Mouse (Mus musculus) gastrocnemius, adult 18-20 months (tissue): ENCODE measurements at regions not wholly inside any gene's neighbourhood (a gene's known extent, or its start where the extent isn't known, plus 50 kb on each side); places are given as distances from the start of the nearest gene placed in this dataset.
A peak's percentile ranks its signal among the peaks of the same experiment; 100 is the strongest.
"Not testable (repeated sequence)": the region's sequence is repeated elsewhere in the genome, so short reads cannot be mapped to it uniquely, and the experiment has no call there.

Experiments
- DNase-seq: peaks from one replicate; pipeline ENCODE4 v3.0.0; 2021; ENCODE audit warnings: low spot score

DNA sequence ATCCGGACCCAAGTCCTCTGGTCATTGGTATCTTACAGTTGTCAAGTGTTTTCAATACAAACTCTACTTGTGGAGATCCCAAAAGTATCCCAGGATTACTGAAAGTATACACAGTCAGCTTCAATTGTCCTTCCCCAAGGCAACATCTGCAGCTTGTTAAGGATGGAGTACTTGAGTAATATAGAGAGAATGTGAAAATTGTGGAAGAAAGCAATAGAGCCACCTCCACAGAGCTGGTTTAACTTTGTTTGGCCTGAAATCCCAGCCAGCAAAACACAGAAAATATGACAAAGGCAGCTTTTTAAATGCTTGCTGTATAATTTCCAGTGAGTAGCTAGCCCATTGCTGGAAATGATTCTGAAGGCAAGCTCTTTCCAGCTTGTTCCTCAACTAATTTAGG lies 217.0 kb upstream of the Tbl1xr1 start:
- DNase-seq, result no peak

DNA sequence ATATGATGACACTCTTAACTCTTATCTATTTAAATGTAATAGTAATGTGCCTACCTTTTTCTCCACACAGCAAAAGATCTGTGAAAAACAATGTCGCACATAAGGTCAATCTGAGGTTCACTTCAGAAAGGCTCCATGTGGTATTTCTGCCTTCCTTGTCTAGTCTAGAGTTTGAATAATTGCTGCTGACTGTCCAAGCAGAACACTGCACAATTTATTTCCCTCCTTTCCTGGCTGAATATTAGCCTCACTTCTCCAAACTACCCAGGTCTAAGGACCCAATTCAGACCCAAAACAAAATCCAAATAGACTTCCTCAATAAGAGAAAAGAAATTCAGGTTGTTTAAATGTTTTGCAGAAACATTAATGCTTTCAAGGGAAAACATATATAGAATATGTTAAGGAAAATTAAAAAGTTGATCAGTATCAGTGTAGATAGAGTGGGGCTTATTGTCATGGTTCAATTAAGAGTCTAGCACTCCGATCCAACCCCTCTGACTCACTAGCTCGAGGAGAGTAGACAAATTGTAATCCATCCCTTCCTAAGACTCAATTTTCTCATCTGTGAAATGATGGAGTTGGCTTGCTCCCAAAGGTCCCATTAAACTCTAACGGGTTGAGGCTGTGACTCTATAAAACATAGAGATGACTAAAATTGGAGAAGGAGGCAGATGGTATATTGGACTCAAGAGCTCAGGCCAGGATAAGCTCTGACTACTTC lies 215.4 kb upstream of the Tbl1xr1 start:
- DNase-seq, result no peak

DNA sequence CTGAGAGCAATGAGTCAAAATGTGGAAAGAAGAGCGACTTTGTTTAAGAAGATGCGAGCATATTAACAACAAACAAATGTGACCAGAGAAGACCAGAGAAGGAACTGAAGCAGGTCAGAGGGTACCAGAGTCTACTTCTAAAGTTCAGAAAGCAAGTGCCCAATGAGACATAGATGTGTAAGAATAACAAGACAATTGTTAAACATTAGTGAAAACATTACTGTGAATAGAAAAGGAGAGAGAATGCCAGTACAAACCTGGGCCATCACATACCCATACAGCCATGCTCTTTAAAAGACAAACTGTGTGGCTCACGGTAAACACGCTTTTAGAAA lies 214.8 kb upstream of the Tbl1xr1 start:
- no peak for DNase-seq

DNA sequence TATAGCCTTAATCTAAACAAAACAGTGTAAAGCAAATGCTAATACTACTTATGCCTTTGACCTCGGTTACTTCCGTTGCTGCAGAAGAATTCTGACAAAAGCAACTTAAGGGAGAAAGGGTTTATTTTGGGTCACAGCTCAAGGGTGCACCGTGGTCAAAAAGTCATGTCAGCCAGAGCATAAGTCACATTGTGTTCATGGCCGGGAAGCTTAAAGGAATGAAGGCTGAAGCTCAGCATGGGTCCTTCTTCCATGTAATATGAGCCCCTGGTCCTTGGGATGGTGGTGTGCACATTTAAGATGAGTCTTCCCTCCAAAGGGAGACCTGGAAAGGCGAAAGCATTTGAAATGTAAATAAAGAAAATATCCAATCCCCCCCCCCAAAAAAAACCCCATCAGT lies 212.1 kb upstream of the Tbl1xr1 start:
- DNase-seq, result no peak

DNA sequence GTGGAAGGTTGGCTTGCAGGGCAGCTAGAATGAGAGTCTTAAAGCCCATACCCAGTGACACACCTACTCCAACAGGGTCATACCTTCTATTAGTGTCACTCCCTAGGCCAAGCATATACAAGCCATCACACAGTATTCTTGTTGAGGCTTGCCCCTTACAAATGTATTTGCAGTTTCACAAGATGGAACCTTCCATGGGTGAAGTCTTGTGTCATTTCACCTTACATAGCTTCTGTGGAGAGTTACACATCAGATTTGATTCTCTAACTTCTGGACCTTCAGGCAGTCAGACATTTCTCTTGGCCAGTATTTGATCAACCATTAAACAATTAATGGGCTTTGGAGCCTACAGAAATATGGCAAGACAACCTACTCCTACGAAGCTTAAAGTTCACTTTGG lies 210.6 kb upstream of the Tbl1xr1 start:
- DNase-seq, result no peak

DNA sequence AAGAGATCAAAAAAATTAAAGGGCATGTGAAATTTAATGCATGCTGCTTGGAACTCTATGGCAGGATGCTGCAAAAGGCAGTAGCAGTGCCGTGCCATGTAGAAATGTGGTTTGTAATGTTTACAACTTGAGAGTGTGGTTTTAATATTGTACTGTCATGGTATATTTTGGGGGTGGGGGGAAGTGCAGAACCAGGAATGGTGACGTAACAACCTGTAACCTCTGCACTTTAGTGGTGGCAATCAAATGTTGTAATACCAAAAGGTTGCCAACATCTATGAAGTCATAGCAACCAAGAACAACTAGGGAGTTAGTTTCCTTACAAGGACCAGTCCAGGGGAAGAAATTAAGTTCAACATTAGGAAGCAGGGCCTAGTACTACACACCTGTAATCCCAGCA lies 198.1 kb upstream of the Tbl1xr1 start:
- DNase-seq, result no peak

DNA sequence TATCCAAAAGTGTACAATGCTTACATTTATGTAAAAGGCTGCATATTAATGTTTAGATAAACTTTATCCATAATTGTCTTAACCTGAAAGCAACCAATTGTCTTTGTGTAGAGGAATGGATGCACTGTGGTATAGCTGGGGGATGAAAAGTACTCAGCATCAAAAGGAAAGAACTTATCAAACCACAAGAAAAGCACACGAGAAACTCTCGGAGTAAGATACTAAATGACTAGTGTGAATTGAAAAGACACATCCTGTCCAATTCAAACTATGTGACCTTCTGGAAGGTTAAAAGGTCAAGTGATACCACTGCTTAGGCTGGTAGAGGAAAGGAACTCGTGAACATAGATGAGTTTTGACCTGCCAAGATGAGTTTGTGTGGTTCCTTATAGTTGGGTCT lies 192.2 kb upstream of the Tbl1xr1 start:
- DNase-seq, result no peak

DNA sequence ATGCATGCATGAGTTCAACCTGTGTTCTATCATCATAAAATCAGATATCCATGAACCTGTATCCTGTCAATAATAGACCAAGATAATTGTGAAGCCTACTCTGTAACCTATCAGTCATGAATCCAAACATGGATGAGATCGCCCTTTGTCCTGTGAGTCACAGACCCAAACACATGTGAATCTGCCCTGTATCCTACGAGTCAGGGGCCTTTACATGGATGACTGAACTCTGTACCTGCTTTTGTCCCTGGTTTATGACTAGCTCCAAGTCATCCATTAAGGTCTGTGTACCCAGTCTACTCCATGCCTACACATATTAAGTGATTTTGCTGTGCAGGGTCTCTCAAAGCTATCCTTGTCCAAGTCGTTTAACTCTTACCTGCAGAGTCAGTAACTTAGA lies 187.7 kb upstream of the Tbl1xr1 start:
- no peak for DNase-seq

DNA sequence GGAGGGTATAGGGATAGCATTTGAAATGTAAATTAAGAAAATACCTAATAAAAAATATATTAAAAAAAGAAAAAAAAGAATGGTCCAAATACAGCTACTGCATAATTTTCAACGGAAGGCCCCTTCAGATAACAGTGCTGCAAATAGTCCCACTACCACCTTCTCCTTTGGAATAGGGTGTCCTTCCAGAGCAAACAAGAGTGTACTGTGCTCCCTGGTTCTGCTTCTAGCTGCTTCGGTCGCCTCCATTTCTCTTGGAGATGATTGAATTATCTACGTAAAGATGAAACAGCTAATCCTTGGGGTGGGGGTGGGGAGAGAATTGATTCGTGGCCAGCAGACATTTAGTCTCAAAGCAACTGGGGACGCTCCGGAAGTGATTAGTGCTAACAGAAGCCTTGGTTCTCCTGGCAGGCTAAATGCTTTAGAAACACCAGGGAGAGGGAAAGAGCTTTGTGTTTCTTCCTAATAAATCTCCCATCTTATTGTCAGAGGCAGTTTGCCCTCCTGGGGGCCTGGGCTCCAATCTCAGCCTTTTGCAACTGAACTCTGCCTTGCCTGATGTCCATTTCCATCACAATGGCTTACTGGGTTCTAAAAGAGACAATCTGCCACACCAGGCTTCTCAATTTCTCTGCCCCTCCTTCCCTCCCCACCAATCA lies 184.5 kb upstream of the Tbl1xr1 start:
- DNase-seq, result no peak

DNA sequence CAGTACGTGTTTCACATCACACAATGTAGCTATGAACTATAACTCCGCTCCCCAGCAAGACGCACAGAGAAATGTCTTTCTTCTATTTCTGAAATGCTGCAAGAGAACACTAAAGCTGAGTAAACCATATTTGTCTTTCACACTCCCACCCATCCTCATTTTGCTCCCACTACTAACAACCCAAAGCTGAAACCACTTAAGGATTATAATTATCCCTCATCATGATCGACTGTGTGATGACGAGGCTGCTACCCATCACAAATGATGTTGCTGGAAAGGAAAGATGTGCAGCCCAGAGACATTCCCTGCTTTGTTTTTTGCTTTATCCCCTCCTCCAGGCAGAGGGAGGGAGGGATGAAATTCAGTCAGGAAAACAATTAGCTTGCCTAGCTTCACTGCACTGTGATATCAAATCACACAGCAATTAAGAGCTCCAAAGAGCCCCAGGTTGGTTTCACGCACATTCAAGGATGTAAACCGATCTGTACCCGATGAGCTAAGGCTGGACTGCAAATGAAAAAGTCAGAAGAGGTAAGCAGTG lies 183.5 kb upstream of the Tbl1xr1 start:
- DNase-seq, result no peak

DNA sequence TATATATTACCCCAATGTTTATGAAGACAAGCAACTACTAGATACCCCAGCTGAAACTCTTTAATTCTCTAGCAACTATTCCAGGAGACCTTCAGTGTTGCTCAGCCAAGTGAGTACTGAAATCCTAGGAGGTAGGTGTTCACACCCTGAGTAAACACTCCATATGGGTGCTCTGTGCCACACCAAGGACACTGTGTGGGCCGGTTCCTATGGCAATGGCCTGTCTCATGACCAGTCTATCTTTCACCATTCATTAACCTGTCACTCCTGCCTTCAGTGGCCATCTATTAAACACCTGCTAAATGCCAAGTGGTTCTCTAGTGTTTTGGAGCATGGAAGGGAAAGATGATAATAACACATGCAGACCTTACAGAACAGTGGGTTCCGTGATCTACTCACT lies 180.9 kb upstream of the Tbl1xr1 start:
- no peak for DNase-seq

DNA sequence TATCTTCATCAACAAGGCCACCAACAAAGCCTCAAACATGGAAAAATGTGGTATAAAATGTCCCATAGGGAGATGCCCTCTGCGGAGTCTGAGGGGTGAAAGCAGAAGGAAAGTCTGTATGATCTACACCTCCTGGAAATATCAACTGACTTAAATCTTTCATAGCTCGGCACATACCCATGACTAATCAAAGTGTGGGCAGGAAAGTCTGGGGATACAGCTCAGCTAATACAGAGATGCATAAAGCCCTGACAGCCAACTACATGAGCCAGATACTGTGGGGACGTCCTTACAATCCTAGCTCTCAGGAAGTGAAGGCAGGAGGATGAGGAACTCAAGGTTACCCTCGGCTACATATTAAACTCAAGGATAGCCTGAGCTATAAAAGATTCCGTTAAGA lies 178.2 kb upstream of the Tbl1xr1 start:
- no peak for DNase-seq

DNA sequence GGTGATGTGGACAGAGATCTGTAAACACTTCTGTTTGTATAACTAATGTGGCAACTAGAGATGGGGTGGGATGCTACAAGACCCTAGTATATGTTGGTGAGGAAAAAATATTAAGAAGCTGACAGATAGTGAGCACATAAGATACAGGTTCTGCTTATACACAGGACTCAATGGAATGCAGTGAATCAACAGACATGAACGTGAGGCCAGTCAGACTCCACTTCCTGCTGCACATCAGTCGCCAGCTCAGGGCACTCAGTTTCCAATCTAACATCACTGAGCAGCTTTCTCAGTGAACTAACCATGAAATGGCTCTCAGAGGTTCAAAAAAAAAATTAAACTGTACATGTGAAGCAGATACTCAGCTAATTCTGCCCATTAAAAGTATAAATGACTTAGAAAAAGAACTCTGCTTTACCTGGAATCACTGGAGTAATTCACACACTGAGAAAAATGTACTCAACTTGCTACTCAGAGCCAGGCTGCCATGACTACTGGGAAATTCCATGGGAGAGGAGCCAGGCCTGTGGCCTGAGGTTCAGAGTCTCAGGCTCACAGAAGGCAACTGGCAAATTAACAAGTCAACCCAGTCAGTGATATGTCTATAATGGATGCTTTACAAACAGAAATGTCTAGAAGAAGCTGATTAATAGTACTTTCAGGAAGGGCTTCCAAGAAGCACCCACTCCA lies 170.9 kb upstream of the Tbl1xr1 start:
- DNase-seq, result no peak

DNA sequence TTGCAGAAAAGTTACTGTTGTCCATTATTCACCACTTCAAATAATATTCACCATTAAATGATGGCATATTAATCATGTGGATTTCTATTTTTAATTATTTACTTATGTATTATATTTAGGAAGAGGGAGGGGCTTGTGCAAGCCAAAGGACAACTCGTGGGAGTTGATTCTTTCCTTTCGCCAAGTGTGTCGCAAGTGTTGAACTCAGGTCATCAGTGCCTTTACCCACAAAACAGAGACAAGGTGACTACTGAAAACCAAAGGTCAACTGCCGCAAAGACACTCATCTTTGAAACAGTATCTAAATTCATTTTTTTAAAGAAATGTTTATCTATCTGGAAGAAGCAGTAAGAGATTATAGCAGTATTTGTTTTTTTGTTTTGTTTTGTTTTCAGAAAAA lies 167.6 kb upstream of the Tbl1xr1 start:
- DNase-seq, result no peak

DNA sequence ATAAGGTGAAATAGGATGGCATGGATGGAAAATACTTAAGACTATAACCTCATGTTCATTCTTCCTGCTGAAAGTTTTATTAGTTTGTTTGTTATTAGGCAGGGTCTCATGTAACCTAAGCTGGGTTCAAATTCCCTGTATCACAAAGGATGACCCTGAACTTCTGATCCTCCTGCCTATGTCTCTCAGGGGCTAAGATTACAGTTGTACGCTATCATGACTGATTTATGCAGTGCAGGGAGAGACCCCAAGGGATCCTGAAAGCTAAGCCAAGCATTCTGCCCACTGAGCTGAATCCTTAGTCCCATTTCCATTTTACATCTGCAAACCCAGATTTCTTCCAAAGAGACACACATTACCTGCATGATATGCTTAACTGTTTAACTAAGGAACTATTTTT lies 166.4 kb upstream of the Tbl1xr1 start:
- no peak for DNase-seq

DNA sequence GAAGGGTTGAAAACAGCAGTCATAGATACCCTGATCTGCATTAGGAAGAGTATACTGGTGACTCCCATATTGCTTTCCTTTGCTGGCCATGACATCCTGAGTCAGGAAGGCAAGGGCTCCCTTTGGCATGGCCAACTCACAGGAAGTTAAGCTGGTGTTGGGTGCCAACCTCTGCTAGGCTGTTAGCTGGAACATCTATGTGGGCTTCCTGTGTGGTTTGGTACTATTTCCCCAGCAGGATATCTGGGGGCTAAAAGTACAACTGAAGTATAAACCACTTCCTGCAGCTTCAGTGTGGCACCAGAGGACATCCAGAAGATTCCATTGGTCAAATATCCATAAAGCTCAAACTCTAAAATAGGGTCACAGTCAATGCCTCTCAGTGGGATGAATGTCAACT lies 165.4 kb upstream of the Tbl1xr1 start:
- no peak for DNase-seq

DNA sequence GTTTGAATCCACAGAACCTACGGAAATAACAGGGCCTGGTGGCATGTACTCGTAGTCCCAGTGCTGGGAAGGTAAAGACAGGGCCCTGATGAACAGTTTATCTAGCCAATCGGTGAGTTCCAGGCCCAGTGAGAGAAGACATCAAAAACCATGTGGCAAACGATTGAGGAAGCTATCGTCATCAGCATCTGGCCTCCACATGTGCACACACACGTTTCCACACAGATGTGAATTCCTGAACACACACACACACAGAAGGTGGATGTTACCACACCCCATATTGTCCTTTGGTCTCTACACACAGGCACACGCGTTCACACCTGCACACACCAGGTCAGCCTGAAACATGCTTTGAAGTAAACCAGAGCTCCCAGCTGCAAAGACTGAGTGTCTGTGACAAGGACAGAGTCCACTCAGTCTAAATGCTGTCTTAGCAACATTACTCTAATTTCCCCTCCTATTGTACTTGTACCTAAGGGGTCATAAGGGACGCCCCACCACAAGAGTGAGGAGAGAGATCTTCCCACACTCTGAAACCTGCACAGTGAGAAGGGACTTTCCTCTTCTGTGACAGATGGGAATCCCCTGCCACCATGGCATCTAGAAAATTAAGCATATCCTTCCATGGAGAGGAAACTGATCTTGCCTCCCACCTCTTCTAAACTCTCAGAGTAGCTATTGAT lies 159.1 kb upstream of the Tbl1xr1 start:
- DNase-seq, result no peak

DNA sequence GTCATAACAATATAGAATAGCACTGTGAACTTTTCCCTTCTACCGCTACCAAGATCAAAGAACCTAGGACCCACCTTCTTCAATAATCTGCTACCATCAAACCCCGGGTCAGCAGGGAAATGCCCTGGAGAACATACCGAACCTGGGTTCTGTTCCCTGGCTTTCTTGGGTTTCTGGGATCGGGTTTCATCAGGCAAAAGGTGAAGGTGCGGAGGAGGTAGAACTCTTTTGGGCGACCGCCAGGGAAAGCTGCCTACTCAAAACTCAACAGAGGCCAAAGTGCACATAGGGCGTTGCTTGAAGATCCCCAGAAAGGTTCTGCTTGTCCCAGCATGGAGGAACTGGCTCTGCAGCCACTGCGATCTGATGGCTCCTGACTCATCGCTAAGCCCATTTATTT lies 158.0 kb upstream of the Tbl1xr1 start:
- no peak for DNase-seq

DNA sequence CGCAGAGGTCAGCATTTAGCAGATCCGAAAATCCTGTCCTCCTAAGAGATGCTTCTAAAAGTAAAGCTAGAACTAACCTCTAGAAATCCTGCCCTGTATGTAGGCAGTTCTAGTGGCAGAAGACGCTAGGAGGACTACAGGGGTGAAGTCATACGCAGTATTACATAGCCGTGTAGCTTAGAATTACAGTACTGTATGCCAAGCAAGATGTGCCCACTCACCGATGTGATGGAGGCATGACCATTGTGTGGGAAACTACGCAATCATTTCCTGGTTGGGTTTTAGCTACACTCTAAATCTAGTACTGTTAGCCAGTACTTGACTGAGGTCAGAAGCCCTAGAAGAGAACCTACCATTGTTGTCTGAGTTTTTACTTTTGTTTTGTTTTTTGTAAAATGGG lies 156.5 kb upstream of the Tbl1xr1 start:
- DNase-seq, result no peak

DNA sequence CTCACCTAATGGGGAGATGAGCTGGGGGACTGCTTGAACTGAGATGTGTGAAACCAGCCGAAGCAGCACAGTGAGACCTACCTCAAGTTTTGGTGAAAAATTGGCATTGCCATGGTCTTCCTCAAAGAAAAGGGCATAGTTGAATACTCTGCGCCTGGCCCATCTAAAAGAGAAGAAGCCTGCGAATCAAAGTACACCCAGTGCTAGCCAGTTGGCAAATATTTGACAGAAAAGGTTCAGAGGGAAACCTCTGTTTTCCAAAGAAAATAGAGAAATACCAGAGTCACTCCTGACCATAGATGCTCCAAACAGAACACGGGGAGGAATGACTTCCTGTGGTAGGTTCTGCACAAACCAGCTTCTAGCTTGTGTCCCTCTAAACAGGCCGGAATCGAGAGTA lies 144.5 kb upstream of the Tbl1xr1 start:
- DNase-seq, result no peak

DNA sequence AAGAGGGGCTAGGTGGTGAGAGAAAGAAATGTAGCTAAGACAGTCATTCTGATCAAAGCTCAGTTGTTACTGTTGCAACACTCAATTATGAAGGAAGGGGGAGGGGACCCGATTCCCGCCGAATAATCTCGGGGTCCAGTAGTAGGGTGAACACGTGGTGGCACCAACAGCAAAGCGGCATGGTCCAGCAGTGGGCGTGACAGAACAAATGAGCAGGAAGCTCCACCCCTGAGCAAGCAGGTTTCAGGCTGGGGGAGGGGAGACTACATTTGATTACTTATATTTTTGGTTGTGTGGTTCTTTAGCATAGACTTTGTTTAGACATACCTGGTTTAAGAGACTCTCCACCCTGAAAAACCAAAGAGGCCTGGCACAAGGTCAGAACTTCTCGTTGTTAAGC lies 143.8 kb upstream of the Tbl1xr1 start:
- DNase-seq, result not testable (repeated sequence)

DNA sequence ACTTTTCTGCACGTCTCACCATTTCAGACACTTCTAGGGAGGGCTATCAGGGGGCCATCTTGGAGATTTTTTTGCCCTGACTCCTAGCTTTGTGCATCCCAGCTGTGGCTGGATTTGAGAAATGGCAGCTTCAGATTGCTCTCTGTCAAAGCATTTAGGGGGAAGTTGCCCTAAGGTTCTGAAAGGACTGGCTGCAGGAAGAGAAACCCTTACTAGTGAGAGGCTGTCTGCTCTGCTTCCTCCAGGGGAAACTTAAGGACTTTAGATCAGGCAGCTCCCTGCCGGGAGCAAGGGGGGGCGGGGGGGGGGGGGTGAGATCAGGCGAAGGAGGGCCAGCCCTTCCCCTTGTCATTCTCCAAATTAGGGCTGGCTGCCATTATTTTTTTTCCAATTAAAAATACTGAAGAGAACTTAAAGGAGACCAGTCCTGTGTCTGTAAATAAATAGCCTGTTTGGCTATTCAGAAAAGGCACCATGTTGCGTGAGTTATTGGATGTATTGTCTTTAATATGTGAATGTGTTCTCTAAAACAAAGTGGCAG lies 141.7 kb upstream of the Tbl1xr1 start:
- DNase-seq, result peak; percentile 20
